Mouse (Mus musculus): ENCODE measurements around the gene Gclc.

DNA sequence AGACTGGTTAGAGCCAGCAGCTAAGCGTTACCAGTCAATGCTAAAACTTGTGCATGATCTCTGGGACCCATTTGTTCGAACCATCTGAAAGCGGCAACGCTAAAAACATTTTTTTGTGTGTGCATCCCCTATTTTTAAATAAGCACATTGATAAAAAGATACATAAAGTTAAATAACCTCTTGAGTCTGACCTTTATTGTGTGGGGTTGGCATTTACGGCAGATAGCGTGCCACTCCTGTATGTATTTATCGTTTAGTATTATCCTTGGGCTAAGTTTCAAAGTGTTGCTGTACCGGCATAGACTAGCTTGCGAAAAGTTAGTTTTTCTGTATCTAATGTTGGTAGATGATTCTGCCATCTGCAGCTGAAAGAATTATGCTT lies 1.1 kb downstream of the Gclc start:
- no peak for TF ChIP-seq ZNF384 (IDR thresholded peaks at IDR 0.05; ENCODE audit: low read depth, low read length)
- no peak for TF ChIP-seq CHD2 (IDR thresholded peaks at IDR 0.05; ENCODE audit: low read depth, low read length)
- no peak for TF ChIP-seq HCFC1 (IDR thresholded peaks at IDR 0.05; ENCODE audit: borderline replicate concordance, insufficient read depth, low read length)
